Mouse (Mus musculus) ovary, adult 18-20 months (tissue): ENCODE data around the gene Inpp5b.
"Not testable (repeated sequence)": the region's sequence is repeated elsewhere in the genome, so short reads cannot be mapped to it uniquely, and the experiment has no call there.

ENCODE experiments used
- DNase-seq: peaks from one replicate; pipeline ENCODE4 v3.0.0; 2022; ENCODE audit warnings: low spot score, mixed read lengths

Inpp5b gene

DNA sequence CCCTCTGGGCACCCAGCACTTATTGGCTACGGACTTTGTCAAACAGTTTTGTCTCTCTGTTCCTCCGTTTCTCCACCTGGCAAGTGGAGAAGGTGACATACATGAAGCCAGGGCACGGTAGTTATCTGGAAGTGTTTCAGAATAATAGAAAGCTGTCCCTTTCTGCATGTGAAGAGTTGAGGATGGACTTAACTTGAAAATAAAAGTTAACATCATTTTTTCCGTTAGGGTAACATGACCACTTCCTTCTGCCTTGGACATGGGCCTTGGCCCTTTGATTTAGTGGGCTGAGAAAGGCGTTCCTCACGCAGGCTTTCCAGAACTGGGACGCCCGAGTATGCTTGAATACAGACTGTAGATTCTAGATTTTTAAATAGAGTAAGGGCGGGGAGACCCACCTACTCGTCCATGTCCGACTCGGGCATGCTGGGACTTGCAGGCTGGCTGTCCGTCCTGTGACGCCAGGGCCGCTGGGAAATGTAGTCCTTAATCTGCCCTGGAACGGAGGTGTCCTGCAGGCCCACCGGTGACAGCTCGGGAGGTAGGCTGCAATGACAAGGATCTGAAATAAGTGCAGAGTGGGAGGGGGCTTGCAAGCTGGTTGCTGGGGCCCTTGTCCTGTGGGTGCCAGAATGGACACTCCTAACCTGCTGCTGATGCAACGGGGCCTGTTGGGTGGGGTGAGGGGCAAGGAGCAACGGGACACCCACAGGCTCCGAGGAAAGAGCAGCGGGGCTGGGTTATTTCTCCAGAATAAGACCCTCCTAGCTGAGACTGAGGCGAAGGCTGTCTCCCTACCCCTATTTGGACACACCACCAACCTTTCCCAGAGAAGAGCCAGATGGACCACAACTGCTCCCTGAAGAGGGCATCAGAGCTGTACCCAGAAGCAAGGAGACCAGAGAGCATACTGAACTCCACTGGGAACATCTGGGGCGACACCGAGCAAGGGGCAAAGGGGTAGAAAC, at the start of gene Inpp5b:
TSS of gene Inpp5b (plus strand) at position 475 of the 968 bp plus-strand sequence.
- DNase-seq = peak; percentile 74

DNA sequence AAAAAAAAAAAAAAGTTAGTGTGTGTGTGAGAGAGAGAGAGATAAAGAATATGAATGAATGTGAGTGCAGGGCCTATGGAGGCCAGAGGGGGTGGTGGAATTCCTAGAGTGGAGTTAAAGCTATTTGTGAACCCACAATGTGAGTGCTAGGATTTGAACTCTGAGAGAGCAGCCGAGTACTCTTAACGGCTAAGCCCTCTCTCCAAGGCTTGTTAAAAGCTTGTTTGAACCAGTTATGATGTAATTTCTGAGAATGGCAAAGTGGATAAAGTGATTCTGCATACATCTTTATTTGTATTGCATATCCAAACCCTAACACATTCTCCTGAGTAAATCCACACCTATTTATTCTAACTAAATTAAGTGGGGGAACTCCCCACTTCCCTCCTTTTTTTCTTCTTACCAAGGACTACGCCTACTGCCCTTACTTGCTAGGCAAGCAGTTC, 49.2 kb upstream of the Inpp5b start:
- no peak for DNase-seq

DNA sequence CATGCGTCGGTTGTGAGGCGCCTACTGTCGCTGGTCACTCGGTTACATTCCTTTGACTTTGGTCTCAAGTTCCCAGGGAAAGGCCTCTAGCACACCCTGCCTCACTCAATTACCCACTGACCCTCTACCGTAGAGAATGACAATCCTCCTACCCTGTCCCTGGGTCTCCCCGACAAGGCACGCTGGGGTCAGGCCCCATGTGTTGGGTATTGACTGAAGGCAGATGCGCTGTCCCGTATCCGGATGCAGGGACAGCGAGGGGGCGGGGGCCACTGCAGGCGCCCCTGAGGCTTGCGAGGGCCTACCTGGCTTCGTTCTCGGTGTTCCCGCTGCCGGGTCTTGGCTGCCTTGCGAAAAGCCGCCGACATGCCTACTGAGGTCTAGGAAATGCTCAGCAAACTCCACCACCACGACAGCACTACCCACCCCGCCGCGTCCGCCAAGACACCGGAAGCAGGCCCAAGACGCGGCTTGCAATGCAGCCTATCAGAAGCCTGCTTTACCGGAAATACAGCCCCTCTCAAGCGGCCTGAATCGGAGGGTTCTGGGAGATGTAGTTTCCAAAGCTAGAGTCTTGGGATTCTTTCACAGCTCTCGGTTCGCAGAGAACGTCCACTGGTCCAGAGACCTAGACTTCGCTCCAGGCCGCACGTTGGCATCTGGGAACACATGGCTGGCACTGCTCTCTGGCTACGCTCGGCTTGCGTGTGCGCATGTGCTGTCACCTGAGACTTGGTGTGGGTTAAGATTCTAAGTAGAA, 48.3 kb upstream of the Inpp5b start, which contains the start of gene Utp11:
TSS of gene Utp11 (minus strand) at position 466 of the 760 bp plus-strand sequence.
- peak; percentile 80 for DNase-seq

DNA sequence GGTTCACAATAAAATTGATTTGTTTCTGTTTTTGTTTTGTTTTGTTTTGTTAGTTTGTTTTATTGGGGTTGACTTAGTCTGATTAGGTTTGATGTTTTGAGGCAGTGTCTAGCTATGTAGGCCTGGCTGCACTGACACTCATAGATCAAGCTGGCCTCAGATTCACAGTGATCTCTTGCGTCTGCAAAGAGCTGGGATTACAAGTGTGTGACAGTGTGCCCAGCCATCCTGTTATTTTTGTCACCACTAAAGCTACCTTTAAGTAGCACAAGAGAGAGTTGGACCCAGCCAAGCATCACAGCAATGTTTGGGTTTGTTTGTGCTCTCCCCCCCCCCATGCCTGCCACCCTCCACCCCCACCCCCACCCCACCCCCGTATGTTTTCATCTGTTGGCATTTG, 47.1 kb upstream of the Inpp5b start:
- no peak for DNase-seq

DNA sequence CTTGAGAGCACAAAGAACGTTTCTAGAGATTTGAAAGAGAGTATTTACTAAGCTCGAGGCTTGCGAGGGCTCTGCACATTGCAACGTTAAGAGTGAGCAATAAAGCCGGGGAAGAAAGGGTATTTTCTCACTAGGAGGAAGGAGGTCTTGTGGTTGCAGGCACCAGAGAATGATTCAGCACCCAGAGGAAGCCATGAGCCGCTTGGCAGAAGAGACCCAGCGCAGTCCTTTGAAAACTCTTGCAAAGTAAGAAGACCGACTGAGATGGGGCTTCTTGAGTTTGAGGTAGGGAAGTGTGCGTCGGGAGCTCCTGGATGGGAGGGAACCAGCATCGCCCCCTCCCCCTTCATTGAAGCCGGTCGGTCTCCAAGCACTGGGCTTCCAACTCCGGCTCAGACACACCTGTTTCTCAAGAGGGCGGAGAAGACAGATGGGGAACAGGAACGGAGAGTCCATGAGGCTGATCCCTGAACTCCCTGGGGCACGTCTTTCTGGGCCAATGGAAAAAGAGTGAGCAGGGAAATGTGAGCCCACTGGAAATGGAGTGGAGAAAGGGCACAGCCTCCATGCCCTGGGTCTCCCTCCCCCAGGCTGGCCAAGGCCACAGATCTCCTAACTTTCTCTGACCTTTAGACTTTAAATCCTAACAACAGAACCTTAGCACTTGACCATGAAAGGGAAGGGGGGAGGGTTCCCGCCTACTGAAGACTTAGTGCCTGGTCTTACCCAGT, 45.7 kb upstream of the Inpp5b start:
- DNase-seq = no peak

DNA sequence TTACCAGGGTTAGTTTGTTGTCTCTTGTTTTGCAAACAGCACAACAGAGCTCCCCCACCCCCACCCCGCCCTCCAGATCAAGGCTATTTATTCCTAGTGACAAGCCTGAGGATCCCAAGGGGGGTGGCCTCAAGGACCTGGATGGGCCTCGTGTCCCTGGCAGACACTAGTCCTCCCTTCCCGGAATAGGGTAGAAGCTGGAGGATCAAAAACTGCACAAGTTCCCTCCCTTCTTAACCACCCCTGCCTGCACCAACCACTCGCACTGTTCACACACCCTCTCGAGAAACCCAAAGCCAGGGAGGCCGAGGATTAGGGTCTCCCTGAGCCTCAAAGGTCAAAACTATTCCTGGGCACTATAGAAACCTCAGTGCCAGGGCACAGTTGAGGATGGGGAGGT, 41.9 kb upstream of the Inpp5b start:
- no peak for DNase-seq

DNA sequence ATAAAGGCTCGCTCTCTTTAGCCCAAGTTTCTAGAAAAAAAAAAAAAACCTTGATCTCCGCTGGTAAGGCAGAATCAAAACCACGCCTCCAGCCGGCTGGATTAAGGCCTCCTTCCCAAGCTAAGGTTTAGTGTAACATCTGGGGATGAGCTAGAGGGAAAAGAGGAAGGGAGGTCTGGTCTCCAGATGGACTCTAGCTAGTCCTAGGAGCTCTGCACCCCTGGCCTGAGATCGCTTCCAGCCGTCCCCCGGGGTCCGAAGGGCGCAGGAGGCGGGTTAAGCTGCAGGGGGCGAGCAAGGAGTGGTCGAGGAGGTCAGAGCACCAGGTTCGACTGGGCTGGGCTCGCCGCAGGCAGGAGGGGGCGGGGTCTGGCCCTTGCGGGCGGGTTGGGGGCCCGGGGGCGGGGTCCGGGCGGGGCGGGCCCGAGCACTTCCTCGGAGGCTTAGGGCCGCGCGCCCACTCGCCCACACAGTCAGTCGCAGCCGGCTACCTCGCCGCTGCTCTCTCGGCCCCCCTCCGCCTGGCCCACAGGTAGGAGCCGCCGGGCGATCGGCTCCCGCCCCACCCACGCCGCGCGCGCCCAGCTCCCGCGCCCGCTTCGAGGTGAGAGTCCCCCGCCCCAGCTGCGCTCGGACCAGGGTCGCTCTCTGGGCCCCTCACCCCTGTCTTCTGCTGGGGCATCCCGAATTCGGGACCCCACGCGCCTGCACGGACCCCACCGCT, 41.2 kb upstream of the Inpp5b start, which contains the start of gene Fhl3:
TSS of gene Fhl3 (plus strand) at position 454 of the 724 bp plus-strand sequence.
- DNase-seq = no peak

DNA sequence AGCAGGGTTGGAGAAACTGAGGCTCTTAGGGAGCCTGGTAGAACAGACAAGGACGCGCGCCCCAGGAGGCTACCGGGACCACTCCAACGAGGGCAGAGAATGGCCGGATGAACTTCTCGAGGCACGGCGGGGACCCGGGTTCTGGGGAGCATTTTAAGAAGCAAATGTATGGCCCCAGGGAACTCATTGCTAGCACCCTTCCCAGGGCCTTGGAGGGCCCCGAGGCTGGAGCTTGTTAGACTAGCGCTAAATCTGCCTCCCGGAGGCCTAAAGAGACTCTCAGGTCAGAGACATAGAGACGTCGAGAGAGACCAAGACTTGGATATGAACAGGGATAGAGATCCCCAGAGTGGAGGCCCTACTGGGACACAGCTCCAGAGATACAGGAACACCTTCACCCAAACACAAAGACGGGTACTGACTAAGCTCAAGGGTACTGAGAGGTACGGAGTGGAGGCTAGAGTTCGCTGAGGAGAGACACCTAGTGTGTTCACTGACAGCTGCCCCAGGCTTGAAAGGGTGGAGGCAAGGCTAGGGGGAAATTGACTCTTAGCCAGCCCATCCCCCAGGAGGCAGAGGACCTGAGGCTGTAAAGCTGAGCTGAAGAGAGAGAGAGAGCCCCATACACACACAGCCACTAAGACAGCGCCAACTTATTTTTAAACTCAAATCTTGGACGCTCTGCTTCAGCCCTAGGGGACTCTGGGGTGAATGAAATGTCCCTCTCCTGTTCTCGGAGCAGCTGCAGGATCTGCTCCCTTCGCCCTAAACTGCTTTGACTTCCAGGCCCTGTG, 40.4 kb upstream of the Inpp5b start:
- no peak for DNase-seq

DNA sequence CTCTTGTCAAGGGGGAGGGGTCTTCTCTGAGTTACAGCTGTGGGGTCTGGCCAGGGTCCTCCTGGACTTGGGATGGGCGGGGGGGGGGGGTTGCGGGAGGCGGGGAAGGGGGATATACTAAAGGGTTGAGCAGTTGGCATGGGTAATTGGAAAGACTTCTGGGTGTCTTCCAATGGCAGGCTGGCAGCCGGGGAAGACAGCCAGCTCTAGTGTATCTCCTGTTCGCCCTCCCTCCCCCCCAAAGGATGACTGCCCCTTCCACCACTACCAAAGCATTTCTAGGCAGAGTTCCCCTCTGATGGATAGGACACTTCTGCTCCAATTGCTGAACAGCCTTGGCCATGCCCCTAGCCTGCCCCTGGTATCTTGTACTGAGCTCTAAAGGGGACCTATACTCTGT, 39.7 kb upstream of the Inpp5b start:
- DNase-seq = no peak

DNA sequence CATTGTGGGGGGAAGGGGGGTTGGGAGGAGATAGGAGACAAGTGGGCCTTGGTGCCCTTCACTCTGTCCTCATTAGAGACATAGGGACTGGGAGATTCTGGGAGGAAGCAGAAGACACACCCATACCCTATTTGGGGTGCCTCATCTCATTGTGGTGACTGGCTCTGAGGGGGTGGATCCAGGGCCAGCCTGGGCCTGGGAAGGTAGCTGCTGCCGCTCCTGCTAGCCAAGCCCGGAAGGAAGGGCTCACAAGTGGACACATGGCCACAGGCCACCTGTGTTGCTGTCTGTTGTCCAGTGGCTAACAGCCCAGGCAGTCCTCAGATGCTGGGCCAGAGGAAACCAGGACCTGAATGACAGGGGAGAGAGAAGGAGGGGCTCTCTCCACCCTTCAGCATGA, 38.2 kb upstream of the Inpp5b start:
- no peak for DNase-seq

DNA sequence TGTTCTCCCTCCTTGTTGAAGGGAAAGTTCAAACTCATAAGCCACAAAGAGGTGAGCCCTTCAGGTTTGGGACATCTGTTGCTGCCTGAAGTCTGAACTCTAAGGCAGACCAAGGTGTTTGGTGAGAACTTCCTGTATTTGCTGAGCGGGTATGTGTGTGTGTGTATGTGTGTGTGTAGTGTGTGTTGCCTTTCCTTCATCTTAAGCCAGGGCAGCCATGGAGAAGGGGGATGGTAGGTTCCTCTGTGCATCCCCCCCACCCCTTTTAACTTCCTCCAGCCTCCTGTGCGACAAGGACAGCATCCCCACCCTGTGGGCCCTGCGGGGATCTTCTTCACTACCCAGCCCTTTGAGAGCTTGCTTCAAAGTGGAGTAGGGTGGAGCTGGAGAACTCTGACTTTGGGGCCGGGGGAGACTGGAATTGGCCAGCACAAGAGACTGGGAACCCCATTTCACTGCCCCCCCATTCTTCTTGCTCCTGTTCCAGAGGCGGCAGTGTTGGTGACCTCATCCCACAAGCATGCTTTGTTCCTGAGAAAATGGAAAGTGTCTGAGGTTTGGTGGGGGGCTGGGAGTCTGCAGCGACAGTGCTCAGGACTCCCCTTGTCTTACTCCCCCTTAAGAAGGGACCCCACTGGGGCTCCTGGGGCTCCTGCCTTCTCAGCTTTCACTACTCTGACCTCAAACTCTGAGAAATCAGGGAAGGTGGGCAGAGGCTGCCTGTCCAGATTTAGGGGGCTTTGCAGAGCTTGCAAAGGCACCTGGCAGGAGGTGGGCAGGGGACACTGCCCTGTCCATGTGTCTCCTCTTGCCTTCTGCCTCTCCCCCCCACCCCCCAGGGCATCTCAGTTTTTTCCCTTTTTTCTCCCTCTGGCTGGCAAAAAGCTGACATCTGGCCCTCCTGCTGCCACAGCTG, 37.5 kb upstream of the Inpp5b start:
- DNase-seq = no peak

DNA sequence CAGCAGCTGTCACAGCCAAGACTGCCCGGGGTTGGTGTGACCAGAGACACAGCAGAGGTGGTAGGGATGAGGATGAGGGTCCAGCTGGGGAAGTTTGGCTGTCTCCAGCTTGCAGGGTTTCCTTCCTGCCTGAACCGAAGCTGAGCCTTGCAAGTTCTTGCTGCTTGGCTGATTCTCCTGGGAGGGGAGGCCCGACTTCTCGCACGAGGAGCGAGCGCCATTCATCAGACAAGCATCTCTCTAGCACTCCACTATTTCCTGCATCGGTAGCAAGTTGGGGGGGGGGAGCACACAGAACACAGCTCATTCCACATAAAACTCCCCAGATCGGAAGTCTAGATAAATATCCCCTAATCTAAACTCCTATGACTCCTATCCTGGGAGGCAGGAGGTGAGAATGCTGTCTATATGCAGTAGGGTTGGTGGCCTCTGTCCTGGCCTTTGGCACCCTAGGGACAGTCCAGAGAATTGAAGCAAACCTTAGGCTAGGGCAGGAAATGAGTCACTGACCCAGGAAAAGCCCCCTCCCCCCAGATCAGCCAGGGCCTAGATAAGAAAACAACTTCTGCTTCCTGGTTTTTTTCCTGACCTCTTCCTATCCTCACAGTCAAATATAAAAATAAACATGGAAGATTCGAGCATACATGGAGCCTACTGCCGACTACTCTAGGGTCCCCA, 36.7 kb upstream of the Inpp5b start:
- no peak for DNase-seq

DNA sequence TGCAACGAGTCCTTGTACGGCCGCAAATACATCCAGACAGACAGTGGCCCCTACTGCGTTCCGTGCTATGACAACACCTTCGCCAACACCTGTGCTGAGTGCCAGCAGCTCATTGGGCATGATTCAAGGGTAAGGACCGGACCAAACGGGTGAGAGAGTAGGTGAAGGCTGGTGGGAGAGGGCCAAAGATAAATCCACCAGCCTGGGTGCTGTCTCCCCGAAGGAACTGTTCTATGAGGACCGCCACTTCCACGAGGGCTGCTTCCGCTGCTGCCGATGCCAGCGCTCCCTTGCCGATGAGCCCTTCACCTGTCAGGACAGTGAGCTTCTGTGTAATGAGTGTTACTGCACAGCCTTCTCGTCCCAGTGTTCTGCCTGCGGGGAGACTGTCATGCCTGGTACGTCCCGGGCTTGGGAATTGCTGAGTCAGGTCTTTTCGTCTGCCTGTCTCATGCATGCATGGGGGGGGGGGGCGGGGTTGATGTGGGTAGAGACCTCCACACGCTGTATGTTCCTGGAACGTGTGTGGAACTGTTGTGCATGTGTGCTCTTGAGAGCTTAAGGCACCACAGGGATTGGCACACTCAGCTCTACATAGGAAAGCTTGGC, 35.9 kb upstream of the Inpp5b start:
- DNase-seq = no peak

DNA sequence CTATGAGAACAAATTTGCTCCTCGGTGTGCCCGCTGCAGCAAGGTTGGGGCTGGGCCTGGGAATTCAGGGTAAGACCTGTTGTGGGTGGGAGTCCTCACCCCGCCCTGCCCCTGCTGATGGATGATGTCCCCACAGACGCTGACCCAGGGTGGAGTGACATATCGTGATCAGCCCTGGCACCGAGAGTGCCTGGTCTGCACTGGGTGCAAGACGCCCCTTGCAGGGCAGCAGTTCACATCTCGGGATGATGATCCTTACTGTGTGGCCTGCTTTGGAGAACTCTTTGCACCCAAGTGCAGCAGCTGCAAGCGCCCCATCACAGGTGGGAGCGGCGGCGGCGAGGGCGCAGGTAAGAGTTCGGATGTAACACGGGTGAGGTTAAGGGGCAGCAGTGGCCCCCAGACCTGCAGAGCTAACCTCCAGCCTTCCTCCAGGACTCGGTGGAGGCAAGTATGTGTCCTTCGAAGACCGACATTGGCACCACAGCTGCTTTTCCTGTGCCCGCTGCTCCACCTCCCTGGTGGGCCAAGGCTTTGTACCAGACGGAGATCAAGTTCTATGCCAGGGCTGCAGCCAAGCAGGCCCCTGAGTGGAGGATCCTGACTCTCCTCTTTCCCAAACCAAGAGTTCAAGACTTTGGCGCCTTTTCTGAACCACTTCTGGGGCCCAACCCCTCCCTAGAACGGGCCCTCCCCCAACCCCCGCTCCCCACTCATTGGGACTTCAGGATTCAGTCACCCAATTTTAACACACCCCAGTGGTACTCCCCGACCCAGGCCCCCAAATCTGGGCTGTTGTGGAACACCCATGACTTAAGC, 34.1 kb upstream of the Inpp5b start:
- not testable (repeated sequence) for DNase-seq

DNA sequence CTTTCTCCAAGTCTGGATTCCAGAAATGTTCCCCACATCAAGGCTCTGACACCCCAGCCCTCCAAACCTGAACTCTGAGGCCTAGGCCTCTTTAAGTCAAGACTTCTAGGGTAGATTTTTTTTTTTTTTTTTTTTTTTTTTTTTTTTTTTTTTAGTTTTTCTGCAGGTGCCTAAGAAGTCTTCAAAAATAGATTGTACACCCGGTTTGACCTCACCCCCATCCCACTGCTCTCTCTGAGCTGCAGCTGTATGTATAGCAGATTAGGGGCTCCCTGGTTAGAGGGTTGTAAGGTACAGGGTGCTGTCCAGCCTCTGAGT, 33.5 kb upstream of the Inpp5b start:
- not testable (repeated sequence) for DNase-seq

DNA sequence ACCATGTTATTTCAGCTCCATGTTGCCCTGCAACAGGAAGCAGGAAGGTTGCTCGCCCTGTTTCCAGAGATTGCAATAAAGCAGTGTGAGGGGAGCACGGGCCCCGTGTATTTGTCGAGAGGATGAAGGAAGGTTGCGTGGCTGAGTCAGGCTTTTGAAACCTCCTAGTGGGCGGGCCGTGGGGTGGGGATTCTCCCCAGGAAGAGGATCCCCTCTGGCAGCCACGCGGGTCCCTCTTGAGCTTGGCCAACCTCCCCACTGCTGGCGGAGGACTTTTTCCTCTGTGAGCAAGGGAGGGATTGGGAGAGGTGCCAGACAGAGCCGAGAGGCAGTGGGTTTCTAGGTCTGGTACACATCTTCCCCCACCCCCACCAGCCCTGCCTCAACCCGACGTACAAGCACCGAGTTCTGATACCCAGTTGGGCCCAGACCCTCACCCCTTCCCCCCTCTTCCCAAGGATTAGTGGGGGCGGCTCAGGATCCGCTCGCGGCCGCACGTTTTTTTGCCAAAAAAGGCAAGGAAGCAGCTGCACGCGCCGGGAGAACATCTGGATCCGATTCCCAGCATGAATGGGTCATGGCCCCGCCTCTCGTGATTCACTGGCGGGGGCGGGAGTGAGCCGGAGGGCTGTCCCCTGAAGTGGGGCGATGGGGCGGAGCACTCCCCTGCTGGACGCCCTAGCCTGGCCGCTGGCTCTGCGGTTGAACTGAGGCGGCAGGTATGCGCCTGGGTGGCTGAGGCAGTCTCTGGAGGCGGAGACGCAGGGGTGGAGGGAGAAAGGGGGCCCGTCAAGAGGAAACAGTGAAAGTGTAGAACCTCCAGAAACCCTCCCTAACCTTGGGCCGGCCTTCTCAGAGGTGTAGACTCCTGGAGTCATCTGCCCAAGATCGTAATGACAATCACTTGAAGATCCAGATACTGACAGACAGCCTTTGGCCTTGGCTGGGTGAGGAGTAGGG, 32.9 kb upstream of the Inpp5b start:
- DNase-seq = peak; percentile 91
